11 mouse cellular contexts compared by ENCODE assay signal in the genomic region with DNA sequence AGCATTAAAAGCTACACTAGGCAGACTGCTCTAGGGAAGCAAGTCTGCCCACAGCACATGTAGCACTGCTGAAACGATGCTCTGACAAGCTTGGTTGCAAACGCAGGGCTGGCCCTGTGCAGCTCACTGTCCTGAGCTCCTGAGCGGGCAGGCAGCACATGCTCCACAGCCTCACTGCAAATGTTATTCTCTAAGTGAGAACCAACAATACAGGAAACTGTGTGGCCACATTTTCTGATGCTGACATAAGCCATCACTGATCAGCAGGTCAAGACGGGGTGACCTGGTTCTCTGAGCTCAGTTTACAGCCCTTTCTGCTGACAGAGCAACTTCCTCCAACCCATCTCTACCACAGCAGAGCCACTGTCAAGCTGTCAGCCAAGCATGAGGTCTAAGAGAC. TPM values are rescaled to one million over a fixed set of nuclear protein-coding genes. Genes with fewer than 3 reads are reported as not detected.
DNase-seq lines count a peak whose midpoint lies in the region; ATAC-seq and TF ChIP-seq lines count a peak whose summit lies in the region.
"Had no signal": no experiment of that assay in that cellular context is flagged by ENCODE, and none has a peak within 500 bp of the region (broad histone marks: within the 10 kb centered on the region; RNA-seq: fewer than 3 reads in every experiment).

No protein-coding gene starts in this region.

- H3K4me1 ChIP-seq in midbrain, embryonic 13.5 days (replicated peaks): peaks cover 4% of the 10 kb centered on the region; the same call in 1 of the 2 replicates
- no peaks in the 10 kb centered on the region for H3K4me1 ChIP-seq in midbrain, embryonic 15.5 days
- no peaks in the 10 kb centered on the region for H3K4me1 ChIP-seq in small intestine, adult 2 months (ENCODE audit: control insufficient read depth, insufficient read depth, insufficient read length, low read length)
- H3K4me1 ChIP-seq: heart, embryonic 15.5 days; liver, embryonic 15.5 days had no signal

- 25% methylated on average over 4 of the region's 4 CpGs for WGBS in midbrain, embryonic 13.5 days
- WGBS in midbrain, embryonic 15.5 days: 26% methylated on average over 4 of the region's 4 CpGs
- 58% methylated on average over 4 of the region's 4 CpGs for WGBS in small intestine, adult 2 months

- H3K9ac ChIP-seq in midbrain, embryonic 13.5 days (replicated peaks): 0 out of 2 replicates have a peak overlapping the region, but pooled peaks have one; percentile 3
- no peak overlapping the region for H3K9ac ChIP-seq in midbrain, embryonic 15.5 days
- H3K9ac ChIP-seq: heart, embryonic 15.5 days; liver, embryonic 15.5 days had no signal

- H3K36me3 ChIP-seq in midbrain, embryonic 13.5 days: peaks cover 11% of the 10 kb centered on the region
- no peaks in the 10 kb centered on the region for H3K36me3 ChIP-seq in midbrain, embryonic 15.5 days (replicated peaks)
- no peaks in the 10 kb centered on the region; the same call in 1 of the 2 replicates for H3K36me3 ChIP-seq in small intestine, adult 2 months (ENCODE audit: control insufficient read depth, insufficient read depth, low read length)
- H3K36me3 ChIP-seq: heart, embryonic 15.5 days had no signal

- no peaks in the 10 kb centered on the region for H3K9me3 ChIP-seq in midbrain, embryonic 13.5 days
- H3K9me3 ChIP-seq in midbrain, embryonic 15.5 days: no peaks in the 10 kb centered on the region
- H3K9me3 ChIP-seq: heart, embryonic 15.5 days; liver, embryonic 15.5 days had no signal

- TF ChIP-seq CTCF in gastrocnemius, adult 2 months (IDR thresholded peaks at IDR 0.05): no peak
- no peak for TF ChIP-seq CTCF in small intestine, adult 2 months (IDR thresholded peaks at IDR 0.05; ENCODE audit: extremely low read depth, insufficient read length, insufficient replicate concordance, low read depth, low read length)

- TF ChIP-seq POLR2A in small intestine, adult 2 months (IDR thresholded peaks at IDR 0.05; ENCODE audit: low read depth, low read length): no peak

- ATAC-seq in midbrain, embryonic 13.5 days: no peak
- no peak for ATAC-seq in midbrain, embryonic 15.5 days (replicated peaks)

- H3K4me3 ChIP-seq in gastrocnemius, adult 2 months: peak overlapping the region; percentile 14; the same call in 1 of the 2 replicates
- no peak overlapping the region for H3K4me3 ChIP-seq in midbrain, embryonic 13.5 days (replicated peaks)
- H3K4me3 ChIP-seq in midbrain, embryonic 15.5 days: no peak overlapping the region
- H3K4me3 ChIP-seq in small intestine, adult 2 months (ENCODE audit: low read depth, low read length): no peak overlapping the region
- H3K4me3 ChIP-seq: erythroblast, embryonic 14.5 days; heart, embryonic 15.5 days; liver, embryonic 15.5 days had no signal

- intact Hi-C loops in gastrocnemius, adult 2 months (cut with DNase I): no loop called here
- intact Hi-C loops in left cerebral cortex, postnatal 36 days (cut with DNase I): no loop called here

- no peaks in the 10 kb centered on the region for H3K27me3 ChIP-seq in midbrain, embryonic 13.5 days
- no peaks in the 10 kb centered on the region for H3K27me3 ChIP-seq in midbrain, embryonic 15.5 days (replicated peaks)
- H3K27me3 ChIP-seq in small intestine, adult 2 months (ENCODE audit: control insufficient read depth, insufficient read depth, low read length): no peaks in the 10 kb centered on the region
- H3K27me3 ChIP-seq: heart, embryonic 15.5 days; liver, embryonic 15.5 days had no signal

- H3K4me2 ChIP-seq in midbrain, embryonic 13.5 days (replicated peaks): no peak overlapping the region
- no peak overlapping the region for H3K4me2 ChIP-seq in midbrain, embryonic 15.5 days
- H3K4me2 ChIP-seq: heart, embryonic 15.5 days; liver, embryonic 15.5 days had no signal

- peak overlapping the region; percentile 87 for H3K27ac ChIP-seq in gastrocnemius, adult 2 months
- H3K27ac ChIP-seq in midbrain, embryonic 13.5 days: no peak overlapping the region
- no peak overlapping the region for H3K27ac ChIP-seq in midbrain, embryonic 15.5 days
- H3K27ac ChIP-seq in small intestine, adult 2 months (ENCODE audit: insufficient read depth, low read depth, low read length): 0 out of 2 replicates have a peak overlapping the region, but pooled peaks have one; percentile 1
- H3K27ac ChIP-seq: heart, embryonic 15.5 days; liver, embryonic 15.5 days had no signal

- peak; percentile 57 for DNase-seq in gastrocnemius, adult 2 months
- DNase-seq in gastrocnemius, postnatal 10 days: no peak
- peak; percentile 47 for DNase-seq in gastrocnemius, postnatal 25 days
- DNase-seq in left cerebral cortex, postnatal 36 days (ENCODE audit: low spot score in 2 of 2): no peak
- DNase-seq in cerebellum, adult 18-20 months: no peak

RNA-seq across cellular contexts. Expression of a gene that starts 34.5 kb away (rescaled TPM):
- total RNA-seq in gastrocnemius, adult 2 months (2021): under 1 TPM in 1 of 2 experiments, not detected in 1; 0.28 TPM
- total RNA-seq in gastrocnemius, postnatal 10 days (2021): under 1 TPM in 1 of 2 experiments, not detected in 1; 0.26 TPM
- not detected in 2 replicates for polyA plus RNA-seq in midbrain, embryonic 13.5 days (2015; fragmentation: Nextera tagmentation; extraction: Ambion mirVana)
- polyA plus RNA-seq in midbrain, embryonic 15.5 days (2015; fragmentation: Nextera tagmentation; extraction: Ambion mirVana): not detected in 2 replicates
- under 1 TPM; 0.38 TPM for total RNA-seq in gastrocnemius, postnatal 25 days (2021)
- 0.10 TPM in 1 of 2 replicates, not detected in the other for polyA plus RNA-seq in small intestine, adult 2 months (2012; rRNA removed)
- total RNA-seq in left cerebral cortex, postnatal 36 days (2021): under 1 TPM; 0.54 to 0.91 TPM
- polyA plus RNA-seq: erythroblast, embryonic 14.5 days; heart, embryonic 15.5 days; liver, embryonic 15.5 days had no signal

Comparison
In these comparisons a context has a peak if more than half of its experiments do, and no peak if none do; other contexts are left out.
1. DNase-seq: peak in gastrocnemius, adult 2 months (single experiment) and gastrocnemius, postnatal 25 days (single experiment); none in gastrocnemius, postnatal 10 days (single experiment), left cerebral cortex, postnatal 36 days (0 of 2) and cerebellum, adult 18-20 months (0 of 2).
2. H3K27ac ChIP-seq: peak in gastrocnemius, adult 2 months (single experiment) and small intestine, adult 2 months (single experiment); none in midbrain, embryonic 13.5 days (single experiment) and midbrain, embryonic 15.5 days (single experiment).